Mouse (Mus musculus) embryonic facial prominence, embryonic 13.5 days (tissue): ENCODE data around the gene Bcl2l13. TPM values are rescaled to one million over a fixed set of nuclear protein-coding genes. Genes with fewer than 3 reads are reported as not detected.

ENCODE experiments used
- ATAC-seq: fragments of 200-750 bp; cut with Nextera tagmentation; 2 replicates; pipeline ENCODE4 v1.8.0; 2017; ENCODE audit warnings: low read depth; ENCODE audit not compliant: insufficient number of reproducible peaks, insufficient read depth, low FRiP score, low TSS enrichment
- H3K27ac ChIP-seq: fragments of 300-500 bp; sonication (generic); 2 replicates; pipeline ENCODE4 v1.5.1; 2015; ENCODE audit warnings: moderate library complexity, mild to moderate bottlenecking, inconsistent platforms
- H3K27me3 ChIP-seq: fragments of 300-500 bp; sonication (generic); 2 replicates; pipeline ENCODE4 v1.6.1; 2015; ENCODE audit warnings: mild to moderate bottlenecking, inconsistent platforms
- H3K36me3 ChIP-seq: fragments of 300-500 bp; sonication (generic); 2 replicates; pipeline ENCODE4 v1.6.1; 2015; ENCODE audit warnings: mild to moderate bottlenecking, inconsistent platforms
- H3K4me1 ChIP-seq: fragments of 300-500 bp; sonication (generic); 2 replicates; pipeline ENCODE4 v1.6.1; 2015; ENCODE audit warnings: inconsistent platforms
- H3K4me2 ChIP-seq: fragments of 300-500 bp; sonication (generic); 2 replicates; pipeline ENCODE4 v1.6.1; 2015; ENCODE audit warnings: moderate library complexity, mild to moderate bottlenecking, inconsistent platforms
- H3K4me3 ChIP-seq: fragments of 300-500 bp; sonication (generic); 2 replicates; pipeline ENCODE4 v1.5.1; 2015; ENCODE audit warnings: mild to moderate bottlenecking, inconsistent platforms
- H3K9ac ChIP-seq: fragments of 300-500 bp; sonication (generic); 2 replicates; pipeline ENCODE4 v1.6.1; 2015; ENCODE audit warnings: mild to moderate bottlenecking, inconsistent platforms
- H3K9me3 ChIP-seq: fragments of 300-500 bp; sonication (generic); 2 replicates; pipeline ENCODE4 v1.6.1; 2016; ENCODE audit warnings: inconsistent platforms
- WGBS: fragments of 180-500 bp; shearing (Covaris S2); methylation state at CpG from one replicate; pipeline ENCODE4 v1.1.7; 2015; ENCODE audit warnings: mixed read lengths; 5-methylcytosine and 5-hydroxymethylcytosine counted together
- polyA plus RNA-seq: library from polyadenylated mRNA; unstranded; fragments of >200 nt; fragmentation: Nextera tagmentation; extraction: Ambion mirVana; gene quantifications from 2 replicates; pipeline ENCODE4 v1.2.1, GENCODE M21; 2015

The Bcl2l13 gene
- polyA plus RNA-seq, 1 experiment from 2014 or later = 27.7 TPM

- 72% methylated on average over 1 of the region's 1 CpGs for WGBS
- H3K9me3 ChIP-seq = no peaks in the 10 kb centered on the region
- no peak overlapping the region for H3K4me3 ChIP-seq
- H3K36me3 ChIP-seq = peaks cover 30% of the 10 kb centered on the region
- H3K4me2 ChIP-seq = no peak overlapping the region
- ATAC-seq = no peak
- H3K9ac ChIP-seq = no peak overlapping the region
- no peak overlapping the region for H3K27ac ChIP-seq
- H3K27me3 ChIP-seq = no peaks in the 10 kb centered on the region
- H3K4me1 ChIP-seq = no peaks in the 10 kb centered on the region
Observed at GRCm38 (mm10) chr6:120868824-120869223, 32.8 kb downstream of the Bcl2l13 start.

GRCm38 (mm10) chr6:120871286-120871685 is 35.3 kb downstream of the Bcl2l13 start:
- Histone ChIP-seq H3K4me2 (no peak overlapping the region), H3K27me3 (no peaks in the 10 kb centered on the region), H3K4me1 (no peaks in the 10 kb centered on the region), H3K27ac (no peak overlapping the region), H3K4me3 (no peak overlapping the region), H3K36me3 (peaks cover 17% of the 10 kb centered on the region), H3K9ac (no peak overlapping the region), H3K9me3 (no peaks in the 10 kb centered on the region)
- WGBS = 73% methylated on average over 2 of the region's 2 CpGs
- no peak for ATAC-seq

GRCm38 (mm10) chr6:120873874-120874273 is 37.9 kb downstream of the Bcl2l13 start:
- peaks cover 25% of the 10 kb centered on the region for H3K36me3 ChIP-seq
- H3K27me3 ChIP-seq = no peaks in the 10 kb centered on the region
- WGBS = 74% methylated on average over 9 of the region's 9 CpGs
- no peak overlapping the region for H3K27ac ChIP-seq
- no peak for ATAC-seq
- no peaks in the 10 kb centered on the region for H3K9me3 ChIP-seq
- H3K4me1 ChIP-seq = no peaks in the 10 kb centered on the region
- H3K4me3 ChIP-seq = no peak overlapping the region
- no peak overlapping the region for H3K4me2 ChIP-seq
- H3K9ac ChIP-seq = no peak overlapping the region

GRCm38 (mm10) chr6:120879046-120879445 is 43.0 kb downstream of the Bcl2l13 start:
- 53% methylated on average over 5 of the region's 5 CpGs for WGBS
- Histone ChIP-seq H3K27me3 (no peaks in the 10 kb centered on the region), H3K36me3 (peaks cover 53% of the 10 kb centered on the region)

DNA sequence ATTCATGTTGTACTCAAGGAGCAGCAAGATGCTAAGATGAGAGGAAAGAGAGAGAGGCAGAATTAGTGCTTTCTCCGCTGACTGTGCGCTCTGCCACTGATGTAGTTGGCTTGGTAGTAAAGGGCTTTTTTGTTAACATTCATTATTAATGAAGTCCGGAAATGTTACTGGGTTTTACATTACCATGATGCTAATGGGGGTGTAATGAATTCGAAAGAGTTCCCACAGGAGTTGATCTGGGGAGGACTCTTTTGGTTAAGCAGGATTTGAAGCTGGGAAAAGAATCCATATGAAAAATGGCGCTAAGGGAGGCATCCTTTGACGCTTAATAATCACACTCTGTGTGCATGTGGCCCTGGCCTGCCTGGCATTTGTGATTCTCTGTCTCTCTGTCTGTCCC is 48.4 kb downstream of the Bcl2l13 start:
- ATAC-seq = no peak
- no peaks in the 10 kb centered on the region for H3K4me1 ChIP-seq
- no peaks in the 10 kb centered on the region for H3K27me3 ChIP-seq
- no peak overlapping the region for H3K9ac ChIP-seq
- no peak overlapping the region for H3K27ac ChIP-seq
- no peak overlapping the region for H3K4me2 ChIP-seq
- H3K36me3 ChIP-seq = peaks cover 78% of the 10 kb centered on the region
- 89% methylated on average over 6 of the region's 6 CpGs for WGBS
- H3K4me3 ChIP-seq = no peak overlapping the region
- no peaks in the 10 kb centered on the region for H3K9me3 ChIP-seq

More at GRCm38 (mm10) chr6:120879046-120879445, 43.0 kb downstream of the Bcl2l13 start:
- H3K4me2 ChIP-seq = no peak overlapping the region
- no peak overlapping the region for H3K9ac ChIP-seq
- H3K27ac ChIP-seq = no peak overlapping the region
- no peaks in the 10 kb centered on the region for H3K9me3 ChIP-seq
- ATAC-seq = no peak
- no peak overlapping the region for H3K4me3 ChIP-seq
- no peaks in the 10 kb centered on the region for H3K4me1 ChIP-seq

GRCm38 (mm10) chr6:120886696-120887095 is 50.7 kb downstream of the Bcl2l13 start:
- Histone ChIP-seq H3K9me3 (no peaks in the 10 kb centered on the region), H3K4me3 (no peak overlapping the region), H3K27me3 (no peaks in the 10 kb centered on the region), H3K27ac (no peak overlapping the region), H3K36me3 (peaks cover 86% of the 10 kb centered on the region), H3K4me2 (no peak overlapping the region), H3K4me1 (no peaks in the 10 kb centered on the region), H3K9ac (no peak overlapping the region)
- 91% methylated on average over 17 of the region's 17 CpGs for WGBS
- no peak for ATAC-seq

- H3K4me3 ChIP-seq = no peak overlapping the region
- H3K4me2 ChIP-seq = no peak overlapping the region
- H3K9me3 ChIP-seq = no peaks in the 10 kb centered on the region
- no peak for ATAC-seq
- WGBS = 95% methylated on average over 9 of the region's 9 CpGs
- H3K9ac ChIP-seq = no peak overlapping the region
- H3K27ac ChIP-seq = no peak overlapping the region
- no peaks in the 10 kb centered on the region for H3K4me1 ChIP-seq
- peaks cover 54% of the 10 kb centered on the region for H3K36me3 ChIP-seq
- no peaks in the 10 kb centered on the region for H3K27me3 ChIP-seq
Observed at GRCm38 (mm10) chr6:120894089-120894488, 58.1 kb downstream of the Bcl2l13 start.

- Histone ChIP-seq H3K27me3 (no peaks in the 10 kb centered on the region), H3K9ac (no peak overlapping the region), H3K4me2 (no peak overlapping the region), H3K4me1 (no peaks in the 10 kb centered on the region), H3K4me3 (no peak overlapping the region), H3K27ac (no peak overlapping the region), H3K9me3 (no peaks in the 10 kb centered on the region), H3K36me3 (peaks cover 49% of the 10 kb centered on the region)
- WGBS = 88% methylated on average over 9 of the region's 9 CpGs
- ATAC-seq = no peak
Observed at GRCm38 (mm10) chr6:120894524-120894923, 58.5 kb downstream of the Bcl2l13 start.

DNA sequence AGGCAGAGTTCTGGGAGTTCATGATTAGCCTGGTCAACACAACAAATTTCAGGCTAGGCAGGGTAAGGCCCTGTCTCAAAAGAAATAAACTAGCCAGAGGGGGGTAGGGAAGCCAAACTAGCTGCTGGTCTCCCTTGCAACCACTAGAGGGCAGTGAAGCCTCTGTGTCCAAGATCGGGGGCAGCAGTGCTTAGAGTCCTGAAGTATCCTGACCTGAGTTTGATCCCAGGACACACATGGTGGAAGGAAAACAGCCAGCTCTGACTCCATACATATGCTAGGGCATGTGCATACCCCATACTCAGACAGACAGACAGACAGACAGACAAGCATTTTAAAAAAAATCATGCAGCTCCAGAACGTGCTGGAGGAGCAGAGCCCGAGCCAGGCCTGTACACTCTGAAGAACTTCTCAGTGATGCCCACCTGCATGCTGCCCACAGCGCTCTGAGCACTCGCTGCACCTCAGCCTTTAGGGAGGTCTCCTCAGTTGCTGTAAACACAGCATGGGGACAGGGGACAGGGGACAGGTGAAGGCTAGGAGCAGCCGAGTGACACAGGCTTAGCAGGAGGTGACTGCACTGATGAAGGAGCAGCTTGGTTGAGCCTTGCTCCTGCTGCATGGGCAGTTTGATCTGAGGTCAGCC is 62.3 kb downstream of the Bcl2l13 start:
- H3K9ac ChIP-seq = no peak overlapping the region
- no peak for ATAC-seq
- H3K27ac ChIP-seq = no peak overlapping the region
- no peaks in the 10 kb centered on the region for H3K9me3 ChIP-seq
- peaks cover 17% of the 10 kb centered on the region for H3K36me3 ChIP-seq
- WGBS = 76% methylated on average over 6 of the region's 6 CpGs
- no peaks in the 10 kb centered on the region for H3K4me1 ChIP-seq
- no peaks in the 10 kb centered on the region for H3K27me3 ChIP-seq
- H3K4me3 ChIP-seq = no peak overlapping the region
- no peak overlapping the region for H3K4me2 ChIP-seq

DNA sequence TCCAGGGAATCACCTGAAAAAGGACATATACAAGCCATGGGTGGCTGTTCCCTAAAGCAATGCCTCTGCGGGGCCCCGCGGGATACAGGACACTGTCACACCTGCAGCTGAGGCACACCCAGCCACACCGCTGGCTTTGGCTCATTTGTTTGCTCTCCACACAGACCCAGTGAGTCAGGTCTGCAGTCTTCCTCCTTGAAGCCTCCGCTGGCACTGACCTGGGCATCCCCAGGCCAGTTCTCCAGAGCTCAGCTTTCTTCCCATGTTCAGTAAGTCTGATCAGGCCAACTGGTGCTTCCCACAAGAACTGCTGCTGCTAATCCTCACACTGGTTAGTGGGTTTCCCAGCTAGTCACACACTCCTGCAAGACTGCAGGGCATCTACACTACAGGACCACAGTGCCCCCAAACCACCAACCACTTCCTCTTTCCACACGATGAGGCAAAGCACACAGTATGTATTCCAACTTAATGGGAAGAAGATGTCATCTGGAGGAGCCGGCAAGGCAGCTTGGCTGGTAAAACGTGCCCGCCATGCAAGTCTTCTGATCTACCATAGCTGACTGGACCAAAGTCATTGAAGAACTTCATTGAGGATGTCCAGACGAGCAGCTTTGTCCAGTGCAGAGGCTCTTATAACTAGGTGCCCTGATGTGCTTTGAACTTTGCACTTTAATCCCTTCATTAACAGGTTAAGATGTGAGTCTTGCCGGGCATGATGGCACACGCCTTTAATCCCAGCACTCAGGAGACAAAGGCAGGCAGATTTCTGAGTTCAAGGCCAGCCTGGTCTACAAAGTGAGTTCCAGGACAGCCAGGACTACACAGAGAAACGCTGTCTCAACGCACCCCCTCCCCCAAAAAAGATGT is 66.0 kb downstream of the Bcl2l13 start:
- ATAC-seq = no peak
- H3K4me3 ChIP-seq = no peak overlapping the region

DNA sequence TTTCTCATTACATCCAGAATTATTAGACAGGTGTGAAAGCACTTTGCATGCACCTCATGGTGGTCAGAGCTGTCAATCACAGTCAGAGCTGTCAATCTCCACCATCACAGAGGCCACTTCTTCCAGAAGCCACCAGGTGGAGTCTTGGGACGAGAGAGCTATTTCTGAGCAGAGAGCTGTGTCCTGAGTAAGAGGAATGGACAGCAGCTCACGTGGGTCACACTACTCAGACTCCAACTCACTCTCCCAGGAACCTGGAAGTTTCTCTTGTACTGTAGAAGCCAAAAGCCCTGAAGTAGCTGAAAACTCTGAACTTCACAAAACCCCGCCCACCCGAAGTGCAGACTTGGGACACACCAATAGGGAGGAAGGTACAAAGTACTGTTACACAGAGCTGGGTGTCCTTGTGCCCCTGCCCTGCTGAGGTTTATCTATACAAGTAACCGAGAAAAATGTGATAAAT is 67.5 kb downstream of the Bcl2l13 start:
- Histone ChIP-seq H3K4me2 (no peak overlapping the region), H3K27ac (no peak overlapping the region), H3K9ac (no peak overlapping the region), H3K4me1 (no peaks in the 10 kb centered on the region), H3K36me3 (no peaks in the 10 kb centered on the region), H3K4me3 (no peak overlapping the region), H3K9me3 (no peaks in the 10 kb centered on the region), H3K27me3 (no peaks in the 10 kb centered on the region)
- ATAC-seq = no peak
- WGBS = 49% methylated on average over 5 of the region's 5 CpGs

More for the DNA sequence above, 66.0 kb downstream of the Bcl2l13 start:
- no peaks in the 10 kb centered on the region for H3K9me3 ChIP-seq
- no peaks in the 10 kb centered on the region for H3K4me1 ChIP-seq
- H3K27me3 ChIP-seq = no peaks in the 10 kb centered on the region
- WGBS = 81% methylated on average over 14 of the region's 14 CpGs
- H3K4me2 ChIP-seq = no peak overlapping the region
- no peak overlapping the region for H3K9ac ChIP-seq
- no peak overlapping the region for H3K27ac ChIP-seq
- H3K36me3 ChIP-seq = no peaks in the 10 kb centered on the region

DNA sequence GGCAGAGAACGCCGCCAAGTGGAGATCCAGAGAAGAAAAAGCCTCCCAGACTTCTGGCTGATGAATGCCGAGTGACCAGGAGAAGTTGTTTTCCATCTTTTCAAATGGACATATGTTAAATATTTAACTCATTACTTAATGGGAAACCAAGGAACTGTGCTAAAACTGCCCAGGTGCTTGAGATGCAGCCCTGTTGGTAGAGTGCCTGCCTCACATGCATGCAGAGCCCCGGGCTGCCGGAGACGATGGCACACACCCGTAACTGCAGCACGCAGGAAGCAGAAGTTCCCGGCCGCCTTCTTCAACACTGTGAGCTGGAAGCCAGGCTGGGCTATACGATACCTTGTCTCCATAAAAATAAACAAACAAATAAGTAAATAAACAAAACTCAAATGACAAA is 67.9 kb downstream of the Bcl2l13 start:
- no peak overlapping the region for H3K9ac ChIP-seq
- H3K4me2 ChIP-seq = no peak overlapping the region
- no peaks in the 10 kb centered on the region for H3K27me3 ChIP-seq
- no peak for ATAC-seq
- H3K36me3 ChIP-seq = no peaks in the 10 kb centered on the region
- H3K9me3 ChIP-seq = no peaks in the 10 kb centered on the region
- no peak overlapping the region for H3K27ac ChIP-seq
- H3K4me1 ChIP-seq = no peaks in the 10 kb centered on the region
- no peak overlapping the region for H3K4me3 ChIP-seq
- 80% methylated on average over 11 of the region's 11 CpGs for WGBS
